Mouse (Mus musculus) olfactory bulb, adult 2 months (tissue): ENCODE measurements at regions not wholly inside any gene's neighbourhood (a gene's known extent, or its start where the extent isn't known, plus 50 kb on each side); places are given as distances from the start of the nearest gene placed in this dataset.

ENCODE experiments used
- H3K27ac ChIP-seq: fragments of 200-500 bp; 2 replicates; pipeline ENCODE4 v1.5.1; 2012; ENCODE audit warnings: low read depth, low read length; ENCODE audit not compliant: insufficient read depth
- H3K4me1 ChIP-seq: fragments of 200-500 bp; 2 replicates; pipeline ENCODE4 v1.6.1; 2012; ENCODE audit warnings: low read length; ENCODE audit not compliant: control insufficient read depth, insufficient read depth
- H3K4me3 ChIP-seq: fragments of 200-500 bp; 2 replicates; pipeline ENCODE4 v1.5.1; 2012; ENCODE audit warnings: mild to moderate bottlenecking, low read depth, low read length, moderate library complexity; ENCODE audit not compliant: insufficient read depth
- CTCF ChIP-seq: fragments of 200-500 bp; IDR thresholded peaks from 2 replicates; pipeline ENCODE4 v1.5.1; 2012; ENCODE audit warnings: low read depth, mild to moderate bottlenecking, low read length, moderate library complexity; ENCODE audit not compliant: insufficient read depth
- POLR2A ChIP-seq: fragments of 200-500 bp; IDR thresholded peaks from 2 replicates; pipeline ENCODE4 v1.6.1; 2012; ENCODE audit warnings: mild to moderate bottlenecking, low read depth, low read length, moderate library complexity; ENCODE audit not compliant: insufficient read depth
- WGBS: fragments of 180-500 bp; shearing (Covaris S2); methylation state at CpG from one replicate; pipeline ENCODE4 v1.1.7; 2018; 5-methylcytosine and 5-hydroxymethylcytosine counted together

DNA sequence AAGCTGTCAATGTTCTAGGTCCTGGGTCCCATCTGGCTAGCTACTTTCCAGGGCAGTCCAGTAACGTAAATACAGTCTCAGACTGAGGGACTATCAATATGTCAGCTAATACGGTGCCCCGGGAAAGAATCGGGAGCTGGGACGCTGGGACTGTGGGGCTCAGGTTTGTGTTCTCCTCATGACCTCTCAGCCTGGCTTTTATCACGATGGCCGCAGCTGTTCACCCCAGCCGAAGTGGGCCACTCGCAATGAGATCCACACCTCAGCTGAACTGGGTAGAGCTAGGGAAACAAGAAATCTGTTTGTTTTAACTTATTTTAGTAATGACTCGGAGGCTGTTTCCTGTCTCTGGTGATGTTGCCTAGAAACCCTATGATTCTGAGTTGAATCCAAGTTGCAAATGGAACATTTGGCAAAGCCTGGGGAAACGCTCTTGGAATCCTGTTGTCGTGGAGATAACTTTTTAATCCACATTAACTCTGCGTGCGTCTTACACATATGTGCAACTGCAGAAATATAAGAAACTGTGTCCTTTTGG lies 83.0 kb upstream of the Daam1 start:
- Histone ChIP-seq H3K27ac (peak overlapping the region; percentile 32; the same call in 1 of the 2 replicates), H3K4me3 (no peak overlapping the region), H3K4me1 (peaks cover 16% of the 10 kb centered on the region)
- 30% methylated on average over 14 of the region's 14 CpGs for WGBS
- TF ChIP-seq POLR2A (no peak), CTCF (no peak)

DNA sequence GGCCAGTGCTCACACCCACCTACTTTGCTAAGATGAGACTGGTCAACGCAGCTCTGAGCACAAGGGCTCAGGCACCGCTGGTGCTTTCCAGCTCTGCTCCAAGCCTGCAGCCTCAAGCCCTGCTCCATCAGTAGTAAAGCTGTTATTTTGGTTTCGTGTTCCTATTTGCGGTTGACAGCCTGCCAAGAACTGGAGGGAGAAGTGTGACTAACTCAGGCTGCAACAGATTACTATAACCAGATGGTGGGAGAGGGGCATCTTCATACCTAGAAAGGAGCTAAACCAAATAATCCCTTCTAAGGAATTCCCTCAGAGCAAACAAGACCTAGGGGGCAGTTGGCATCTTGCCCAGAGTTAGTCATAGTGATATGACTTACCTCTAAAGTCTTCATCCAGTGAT lies 82.1 kb upstream of the Daam1 start:
- 14% methylated on average over 4 of the region's 4 CpGs for WGBS
- no peak overlapping the region for H3K4me3 ChIP-seq
- TF ChIP-seq CTCF (no peak), POLR2A (no peak)
- H3K27ac ChIP-seq: peak overlapping the region; percentile 80
- peaks cover 16% of the 10 kb centered on the region for H3K4me1 ChIP-seq

DNA sequence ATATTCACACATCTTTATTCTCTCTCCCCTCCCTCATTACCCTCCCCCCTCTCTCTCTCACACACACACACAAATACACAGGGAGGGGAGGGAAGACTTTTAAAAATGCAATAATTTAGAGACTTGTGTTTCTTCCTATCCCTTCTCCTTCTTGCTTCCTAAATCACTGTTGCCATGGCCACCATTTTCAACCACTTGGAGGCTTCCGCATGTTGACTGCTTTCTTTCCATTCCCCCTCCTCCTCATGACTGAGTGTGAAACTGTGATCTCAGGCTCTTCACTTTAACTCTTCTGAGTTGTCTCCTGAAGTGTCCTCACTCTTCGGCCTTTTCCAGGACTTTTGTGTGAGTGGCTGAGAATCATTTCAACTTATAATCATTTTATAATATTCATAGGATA lies 81.2 kb upstream of the Daam1 start:
- Histone ChIP-seq H3K27ac (0 out of 2 replicates have a peak overlapping the region, but pooled peaks have one; percentile 80), H3K4me3 (no peak overlapping the region), H3K4me1 (peaks cover 16% of the 10 kb centered on the region)
- WGBS: 63% methylated on average over 2 of the region's 2 CpGs
- TF ChIP-seq POLR2A (no peak), CTCF (no peak)

DNA sequence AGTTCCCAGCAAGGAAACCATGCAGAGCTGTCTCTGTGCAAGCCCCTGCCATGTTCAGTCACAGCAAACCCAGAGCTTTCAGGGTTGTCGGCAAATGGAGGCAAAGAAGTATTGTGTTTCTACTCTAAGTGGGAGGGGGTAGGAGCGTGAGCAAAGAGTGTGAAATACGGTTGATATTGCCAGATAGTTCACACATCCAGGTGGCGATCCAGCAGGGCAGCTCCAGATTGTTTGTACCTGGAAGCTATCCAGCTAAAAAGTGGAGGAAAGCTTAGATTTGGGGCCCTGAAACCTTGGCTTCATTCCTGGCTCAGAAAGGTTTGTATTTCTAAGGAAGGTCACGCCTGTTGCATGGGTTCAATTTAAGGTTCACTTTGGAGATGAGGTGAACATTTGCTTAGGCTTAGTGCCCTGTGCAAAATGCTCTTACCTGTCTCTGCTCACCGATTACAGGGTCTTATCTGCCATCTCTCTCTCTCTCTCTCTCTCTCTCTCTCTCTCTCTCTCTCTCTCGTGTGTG lies 78.1 kb upstream of the Daam1 start:
- Histone ChIP-seq H3K4me1 (peaks cover 9% of the 10 kb centered on the region), H3K4me3 (no peak overlapping the region), H3K27ac (no peak overlapping the region)
- no peak for TF ChIP-seq CTCF
- no peak for TF ChIP-seq POLR2A
- WGBS: 75% methylated on average over 7 of the region's 7 CpGs

DNA sequence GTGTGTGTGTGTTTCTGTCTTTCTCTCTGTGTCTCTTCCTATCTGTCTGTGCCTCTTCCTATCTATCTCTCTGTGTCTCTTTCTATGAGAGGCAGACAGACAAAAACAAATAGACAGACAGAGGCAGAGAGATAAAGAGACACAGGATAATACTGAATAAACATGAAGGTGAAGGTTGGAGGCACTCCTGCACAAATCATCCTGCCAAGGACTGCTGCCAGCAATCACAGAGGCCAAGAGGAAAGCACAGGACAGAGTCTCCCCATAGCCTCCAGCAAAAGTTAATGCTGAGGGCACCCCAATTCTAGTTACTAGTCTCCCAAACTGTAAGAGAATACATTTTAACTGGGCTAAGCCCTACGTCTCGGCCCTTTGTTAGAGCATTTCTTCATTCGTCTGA lies 77.6 kb upstream of the Daam1 start:
- TF ChIP-seq POLR2A (no peak), CTCF (no peak)
- Histone ChIP-seq H3K27ac (no peak overlapping the region), H3K4me1 (peaks cover 8% of the 10 kb centered on the region), H3K4me3 (no peak overlapping the region)
- WGBS: 92% methylated on average over 3 of the region's 3 CpGs

DNA sequence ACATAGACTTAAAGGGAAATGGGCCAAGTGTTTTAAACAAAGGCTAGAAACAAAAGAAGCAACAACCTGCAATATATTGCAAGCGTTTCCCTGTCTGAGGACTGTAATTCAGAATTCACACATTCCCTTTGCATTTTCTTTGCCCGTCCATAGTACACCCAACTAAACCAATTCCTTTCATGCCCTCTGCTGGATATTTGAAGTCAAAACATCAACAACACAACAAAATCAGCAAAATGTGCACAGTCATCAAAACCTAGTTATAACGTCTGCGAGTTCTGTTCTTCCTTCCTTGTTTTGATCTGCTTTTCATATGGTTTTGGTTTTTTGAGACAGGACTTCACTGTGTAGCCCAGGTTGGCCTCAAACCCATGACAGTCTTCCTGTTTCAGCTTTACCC lies 67.7 kb upstream of the Daam1 start:
- H3K4me3 ChIP-seq: no peak overlapping the region
- TF ChIP-seq POLR2A: no peak
- no peak for TF ChIP-seq CTCF
- H3K4me1 ChIP-seq: no peaks in the 10 kb centered on the region
- no peak overlapping the region for H3K27ac ChIP-seq
- 42% methylated on average over 4 of the region's 4 CpGs for WGBS

- TF ChIP-seq POLR2A: no peak
- no peak for TF ChIP-seq CTCF
- Histone ChIP-seq H3K4me1 (no peaks in the 10 kb centered on the region), H3K27ac (no peak overlapping the region), H3K4me3 (no peak overlapping the region)
- 92% methylated on average over 4 of the region's 4 CpGs for WGBS
These were observed 64.8 kb upstream of the Daam1 start for GRCm38 (mm10) chr12:71766086-71766485.

- Histone ChIP-seq H3K4me3 (no peak overlapping the region), H3K27ac (no peak overlapping the region), H3K4me1 (no peaks in the 10 kb centered on the region)
- TF ChIP-seq POLR2A (no peak), CTCF (no peak)
- 100% methylated on average over 1 of the region's 1 CpGs for WGBS
These were observed 64.2 kb upstream of the Daam1 start for GRCm38 (mm10) chr12:71766636-71767035.

DNA sequence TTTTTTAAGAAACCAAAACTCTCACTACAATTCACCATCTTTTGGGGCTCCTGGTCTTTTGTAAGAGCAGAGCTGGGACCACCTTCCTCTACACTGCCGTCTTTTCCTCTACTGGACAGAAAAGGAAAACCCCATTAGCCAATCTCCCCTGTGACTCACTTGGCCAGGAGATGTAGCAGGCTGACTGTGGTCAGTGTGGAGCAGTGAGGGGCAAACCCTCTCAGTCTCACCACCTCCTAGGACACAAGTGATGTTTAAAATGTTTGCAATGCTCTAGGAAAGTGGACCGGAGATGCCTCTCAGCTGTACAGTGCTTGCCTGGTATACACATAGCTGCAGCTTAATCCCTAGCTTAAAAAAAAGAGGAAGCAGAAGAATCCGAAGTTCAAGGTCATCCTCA lies 63.0 kb upstream of the Daam1 start:
- Histone ChIP-seq H3K27ac (no peak overlapping the region), H3K4me1 (no peaks in the 10 kb centered on the region), H3K4me3 (no peak overlapping the region)
- WGBS: 49% methylated on average over 3 of the region's 3 CpGs
- no peak for TF ChIP-seq POLR2A
- no peak for TF ChIP-seq CTCF

DNA sequence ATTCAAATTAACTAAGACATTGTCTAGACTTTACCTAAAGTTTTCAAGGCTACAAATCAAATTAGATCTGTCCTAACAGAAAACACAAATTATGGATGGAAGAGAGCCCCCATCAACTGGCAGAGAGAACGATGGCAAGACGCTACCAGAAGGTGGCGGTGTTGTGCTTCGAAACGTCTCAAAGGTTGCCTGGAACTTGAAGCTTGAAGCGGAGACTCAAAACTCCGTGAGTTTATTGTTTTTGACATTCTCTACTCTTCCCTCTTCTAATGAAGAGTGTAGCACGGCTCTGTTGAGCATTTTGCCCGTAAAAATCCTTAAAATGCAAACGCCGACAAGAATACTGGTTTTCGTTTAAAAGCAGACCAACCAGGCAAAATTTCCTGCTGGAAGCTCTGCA lies 62.4 kb upstream of the Daam1 start:
- no peaks in the 10 kb centered on the region for H3K4me1 ChIP-seq
- WGBS: 2% methylated on average over 12 of the region's 12 CpGs
- H3K4me3 ChIP-seq: no peak overlapping the region
- H3K27ac ChIP-seq: no peak overlapping the region
- TF ChIP-seq CTCF (peak; percentile 71), POLR2A (no peak)
